Mouse (Mus musculus) embryonic fibroblast, embryonic 13.5 days (primary cell): ENCODE results near the gene P2ry6.

Source experiments
- CTCF ChIP-seq: IDR thresholded peaks from 2 replicates; pipeline ENCODE4 v1.5.1; 2011; ENCODE audit warnings: mild to moderate bottlenecking, control low read depth, low read length, moderate library complexity, borderline replicate concordance; ENCODE audit not compliant: insufficient read depth
- POLR2A ChIP-seq: IDR thresholded peaks from 2 replicates; pipeline ENCODE4 v1.6.1; 2011; ENCODE audit warnings: low read depth, mild to moderate bottlenecking, control low read depth, low read length, moderate library complexity

DNA sequence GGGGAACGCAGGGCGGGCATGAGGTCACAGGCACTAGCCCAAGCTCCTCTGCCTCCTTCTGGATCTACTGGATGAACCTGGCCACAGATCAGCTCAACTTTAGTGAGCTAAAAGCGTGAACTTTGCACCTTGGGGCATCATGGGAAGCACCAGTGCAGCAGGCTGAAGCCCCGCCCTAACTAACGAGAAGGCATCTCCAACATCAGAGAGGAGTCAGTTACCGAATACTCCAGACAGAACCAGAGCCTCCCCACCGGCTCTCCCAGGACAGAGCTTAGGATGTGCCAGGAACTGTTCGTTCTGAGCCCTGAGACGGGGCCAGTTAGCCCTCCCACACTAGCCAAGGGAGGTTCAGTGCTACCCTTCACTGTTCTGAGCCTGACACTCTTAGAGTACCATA lies 6.6 kb downstream of the P2ry6 start:
- TF ChIP-seq POLR2A (no peak), CTCF (no peak)
